Mouse (Mus musculus): Measurements from ENCODE around the gene Gtf2ird2. TPM values are rescaled to one million over a fixed set of nuclear protein-coding genes. Genes with fewer than 3 reads are reported as not detected.

Gene Gtf2ird2
- polyA plus RNA-seq, 2 experiments from 2014 or later: 2.6 to 5.8 TPM

- no peak for ATAC-seq
Observed at GRCm38 (mm10) chr5:134183162-134183561, 657 bp upstream of the Gtf2ird2 start.

GRCm38 (mm10) chr5:134186059-134186458 is 2.2 kb downstream of the Gtf2ird2 start:
- ATAC-seq: no peak

GRCm38 (mm10) chr5:134186961-134187731 is 3.3 kb downstream of the Gtf2ird2 start:
- ATAC-seq: no peak

GRCm38 (mm10) chr5:134188571-134188970 is 4.8 kb downstream of the Gtf2ird2 start:
- no peak for ATAC-seq

GRCm38 (mm10) chr5:134193664-134194063 is 9.8 kb downstream of the Gtf2ird2 start:
- ATAC-seq: no peak

GRCm38 (mm10) chr5:134206721-134207120 is 22.9 kb downstream of the Gtf2ird2 start:
- ATAC-seq: no peak

GRCm38 (mm10) chr5:134209931-134210554 is 26.2 kb downstream of the Gtf2ird2 start:
- no peak for ATAC-seq

- ATAC-seq: peak; percentile 57
Observed at GRCm38 (mm10) chr5:134214021-134214806, 30.4 kb downstream of the Gtf2ird2 start.

GRCm38 (mm10) chr5:134217900-134218299 is 34.1 kb downstream of the Gtf2ird2 start:
- no peak for ATAC-seq

GRCm38 (mm10) chr5:134221278-134221677 is 37.5 kb downstream of the Gtf2ird2 start:
- ATAC-seq: no peak

- ATAC-seq: no peak
Observed at GRCm38 (mm10) chr5:134221708-134222150, 37.9 kb downstream of the Gtf2ird2 start.

- ATAC-seq: no peak
Observed at GRCm38 (mm10) chr5:134225110-134225901, 41.5 kb downstream of the Gtf2ird2 start.

- ATAC-seq: no peak
Observed at GRCm38 (mm10) chr5:134226946-134227345, 43.1 kb downstream of the Gtf2ird2 start.

GRCm38 (mm10) chr5:134227574-134228248 is 43.9 kb downstream of the Gtf2ird2 start:
- ATAC-seq: no peak

- ATAC-seq: no peak
Observed at GRCm38 (mm10) chr5:134228249-134228638, 44.4 kb downstream of the Gtf2ird2 start.

- ATAC-seq: peak; percentile 17
Observed at GRCm38 (mm10) chr5:134229391-134229790, 45.6 kb downstream of the Gtf2ird2 start, which contains the start of gene Ncf1. Gene Ncf1, minus strand, starts transcription at chr5:134229625.

GRCm38 (mm10) chr5:134231376-134231775 is 47.6 kb downstream of the Gtf2ird2 start:
- ATAC-seq: no peak

GRCm38 (mm10) chr5:134232111-134232510 is 48.3 kb downstream of the Gtf2ird2 start:
- peak; percentile 48 for ATAC-seq

- ATAC-seq: no peak
Observed at GRCm38 (mm10) chr5:134232568-134232967, 48.7 kb downstream of the Gtf2ird2 start.

GRCm38 (mm10) chr5:134233244-134233651 is 49.4 kb downstream of the Gtf2ird2 start:
- no peak for ATAC-seq

- ATAC-seq: peak; percentile 2
Observed at GRCm38 (mm10) chr5:134234205-134234604, 50.4 kb downstream of the Gtf2ird2 start.

- ATAC-seq: no peak
Observed at GRCm38 (mm10) chr5:134235111-134235510, 51.3 kb downstream of the Gtf2ird2 start.

All from activated CD4-positive, CD25-positive, alpha-beta regulatory T cell, adult 4 months (primary cell).